Mouse (Mus musculus) neutrophil, adult 65 days (primary cell): ENCODE data around the gene Coro2b. TPM values are rescaled to one million over a fixed set of nuclear protein-coding genes. Genes with fewer than 3 reads are reported as not detected.

Source experiments
- total RNA-seq: library from RNA; stranded (reverse); gene quantifications from 2 replicates; pipeline ENCODE4 v1.2.4, GENCODE M21; 2023

Gene Coro2b
- not detected in 2 replicates for total RNA-seq

DNA sequence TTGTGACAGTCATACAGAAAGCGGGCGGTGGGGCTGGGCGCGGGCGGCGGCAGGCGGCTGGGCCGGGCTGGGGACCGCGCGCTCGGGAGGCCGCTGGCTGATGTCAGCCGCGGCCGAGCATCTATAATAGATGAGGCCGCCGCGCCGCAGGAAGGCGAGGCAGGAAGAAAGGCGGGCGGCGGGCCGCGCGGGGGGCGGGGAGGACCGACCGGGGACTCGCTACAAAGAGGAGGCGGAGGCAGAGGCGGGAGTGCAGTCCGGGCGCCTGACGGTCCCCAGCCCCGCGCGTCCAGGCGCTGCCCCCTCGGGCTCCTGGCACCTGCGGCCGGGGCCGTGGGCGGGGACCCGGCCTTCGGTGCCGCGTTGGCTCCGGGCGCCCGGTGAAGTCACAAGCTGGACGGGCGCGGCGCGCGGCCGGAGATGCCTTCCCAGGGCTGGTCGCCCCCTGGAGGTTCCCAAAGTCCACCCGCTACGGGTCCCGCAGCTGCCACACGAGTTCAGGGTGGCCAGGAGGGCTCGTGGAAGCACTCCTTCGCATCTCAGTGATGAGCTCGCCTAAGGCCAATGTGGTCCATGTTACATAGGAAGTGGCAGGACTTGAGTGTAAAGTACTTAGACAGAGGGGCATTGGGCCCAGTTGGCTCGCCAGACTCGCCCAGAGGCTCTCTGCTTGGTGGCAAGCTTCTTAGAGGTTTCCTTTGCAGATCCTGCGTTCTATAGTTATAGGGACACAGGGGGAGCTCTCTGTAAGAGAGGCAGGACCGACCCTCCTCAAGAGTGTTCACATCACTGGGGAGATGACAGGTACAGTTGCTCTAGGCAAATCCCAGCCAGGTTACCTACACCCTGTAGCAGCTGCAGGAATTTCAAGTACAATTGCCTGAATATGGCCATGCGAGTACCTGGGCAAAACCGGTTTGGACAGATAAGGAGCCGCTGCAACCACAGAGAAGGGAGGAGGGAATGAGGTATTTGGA, at the start of gene Coro2b:
Coro2b (minus strand) TSS at position 390 of the 977 bp plus-strand sequence.

Other genes with a start within 250 kb of the Coro2b start
- 303 and 360 TPM in 2 replicates for gene Anp32a, start 195.8 kb downstream of the Coro2b start, total RNA-seq
- not detected in 2 replicates for gene Itga11, start 140.8 kb upstream of the Coro2b start, total RNA-seq